14 mouse cellular contexts compared by ENCODE assay signal in the genomic region with DNA sequence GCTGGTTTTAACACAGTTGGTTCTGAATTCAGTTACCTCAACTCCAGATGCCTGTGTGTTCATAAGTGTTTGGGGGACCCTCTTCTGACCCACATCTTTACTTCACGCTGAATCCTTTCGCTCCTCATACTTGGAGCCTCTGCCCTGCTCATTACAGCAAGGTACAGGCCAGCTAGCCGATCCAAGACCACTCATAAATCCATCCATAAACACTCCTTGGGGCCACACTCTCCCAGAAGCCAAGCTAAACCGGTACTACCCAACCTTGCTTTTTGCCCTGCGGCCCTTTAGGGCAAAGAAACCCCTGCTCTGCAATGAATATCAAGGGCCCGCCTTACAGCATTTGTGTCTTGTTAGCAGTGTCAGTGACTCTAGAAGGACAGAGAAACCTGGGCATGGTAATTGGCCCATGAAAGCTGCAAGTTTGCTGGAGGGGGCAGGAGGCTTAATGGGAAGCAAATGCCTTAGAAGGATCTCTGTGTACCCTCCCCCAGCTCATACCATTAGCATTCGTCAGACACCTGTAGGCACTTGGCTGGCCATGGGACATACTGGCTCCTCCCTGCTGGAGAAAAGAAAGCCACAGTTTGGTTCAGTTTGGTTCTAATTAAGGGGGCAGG. TPM values are rescaled to one million over a fixed set of nuclear protein-coding genes. Genes with fewer than 3 reads are reported as not detected.
A peak's percentile ranks its signal among the peaks of the same experiment; 100 is the strongest.
DNase-seq lines count a peak whose midpoint lies in the region.
"Had no signal": no experiment of that assay in that cellular context is flagged by ENCODE, and none has a peak within 500 bp of the region (broad histone marks: within the 10 kb centered on the region; RNA-seq: fewer than 3 reads in every experiment).

No protein-coding gene starts in this region.

- 0 out of 2 replicates have a peak overlapping the region, but pooled peaks have one; percentile 52 for H3K27ac ChIP-seq in heart, embryonic 10.5 days

- intact Hi-C loops in heart, postnatal 14 days (cut with DNase I): no loop called here

- peaks cover 41% of the 10 kb centered on the region for H3K4me1 ChIP-seq in heart, embryonic 10.5 days

- H3K36me3 ChIP-seq in heart, embryonic 10.5 days: no peaks in the 10 kb centered on the region

- no peak overlapping the region for H3K4me3 ChIP-seq in heart, embryonic 10.5 days

- 56% methylated on average over 7 of the region's 7 CpGs for WGBS in heart, embryonic 10.5 days

- no peak for DNase-seq in heart, embryonic 10.5 days (ENCODE audit: low spot score)
- no peak for DNase-seq in heart, postnatal 14 days
- peak; percentile 73 for DNase-seq in 3T3-L1 (ENCODE audit: low read depth, low spot score)
- peak; percentile 77 for DNase-seq in embryo, embryonic 10 days (ENCODE audit: low spot score)
- DNase-seq in forelimb bud, embryonic 11.5 days (ENCODE audit: low read depth, low spot score): peak; percentile 94
- no peak for DNase-seq in urinary bladder, postnatal 10 days (ENCODE audit: low spot score)
- DNase-seq in spleen, postnatal 10 days (ENCODE audit: low spot score in 2 of 2): no peak
- no peak for DNase-seq in spleen, postnatal 14 days (ENCODE audit: low spot score in 2 of 2)
- DNase-seq: cerebellum, adult 9-10 months; heart, adult 11 months; heart, postnatal 4 days; left cerebral cortex, postnatal 4 days; lung, postnatal 4 days; thymus, adult 18-20 months had no signal

- no peaks in the 10 kb centered on the region for H3K9me3 ChIP-seq in heart, embryonic 10.5 days

- peaks cover 22% of the 10 kb centered on the region; the same call in 1 of the 2 replicates for H3K27me3 ChIP-seq in heart, embryonic 10.5 days (ENCODE audit: insufficient read depth, poor library complexity, severe bottlenecking)

RNA-seq across cellular contexts. Expression of gene Rpusd4, which starts 59.1 kb away (rescaled TPM):
- 23.8 and 26.5 TPM in 2 replicates for polyA plus RNA-seq in heart, embryonic 10.5 days (2016; fragmentation: Nextera tagmentation; extraction: Ambion mirVana)
- 10 to 100 TPM; 10.8 to 10.9 TPM for total RNA-seq in heart, postnatal 14 days (2021)

RNA-seq across cellular contexts. Expression of gene Fam118b, which starts 59.1 kb away (rescaled TPM):
- 31.1 and 40.9 TPM in 2 replicates for polyA plus RNA-seq in heart, embryonic 10.5 days (2016; fragmentation: Nextera tagmentation; extraction: Ambion mirVana)
- total RNA-seq in heart, postnatal 14 days (2021): 10 to 100 TPM; 15.4 to 16.8 TPM

Comparison
In these comparisons a context has a peak if more than half of its experiments do, and no peak if none do; other contexts are left out.
1. DNase-seq: peak in 3T3-L1 (single experiment), embryo, embryonic 10 days (single experiment) and forelimb bud, embryonic 11.5 days (single experiment); none in heart, embryonic 10.5 days (single experiment), heart, postnatal 14 days (0 of 2), urinary bladder, postnatal 10 days (single experiment), spleen, postnatal 10 days (0 of 2) and spleen, postnatal 14 days (0 of 2).